Mouse (Mus musculus): Measurements from ENCODE around the gene Bicc1.

DNA sequence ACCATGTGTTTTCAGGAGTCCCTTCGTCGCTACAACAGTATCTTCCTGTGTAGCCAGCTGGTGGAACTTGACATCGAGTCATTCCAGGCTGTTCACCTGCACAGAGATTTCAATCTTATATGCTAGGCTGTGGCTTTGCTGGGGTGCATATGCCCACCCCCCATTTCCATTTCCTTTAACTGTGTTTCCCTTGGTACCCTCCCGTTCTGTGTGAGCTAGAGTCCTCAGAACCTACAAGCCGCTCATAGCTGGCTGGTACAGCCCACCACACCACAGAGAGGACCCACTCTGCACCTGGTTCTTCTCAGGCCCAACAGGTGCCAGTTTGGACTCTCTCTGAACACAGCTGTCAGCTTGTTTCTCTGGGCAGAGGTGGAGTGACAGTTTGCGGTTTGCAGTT is 244.4 kb downstream of the Bicc1 start:
- TF ChIP-seq BHLHE40 (IDR thresholded peaks at IDR 0.05; ENCODE audit: borderline replicate concordance, low read depth, low read length) (no peak), MYB (IDR thresholded peaks at IDR 0.05; ENCODE audit: low read depth, low read length) (no peak), EP300 (IDR thresholded peaks at IDR 0.05; ENCODE audit: low read depth in 1 of 2, low read length in 2 of 2) (no peak), CTCF (IDR thresholded peaks at IDR 0.05 in 2 of 3, conservative IDR thresholded peaks at IDR 0.05 in 1 of 3; ENCODE audit: control insufficient read depth in 1 of 3, insufficient read depth in 1 of 3, low read depth in 2 of 3, low read length in 3 of 3, poor library complexity in 1 of 3, severe bottlenecking in 1 of 3) (no peak), ZNF384 (IDR thresholded peaks at IDR 0.05; ENCODE audit: low read depth, low read length) (no peak), CHD2 (IDR thresholded peaks at IDR 0.05; ENCODE audit: low read length) (no peak), TAL1 (IDR thresholded peaks at IDR 0.05; ENCODE audit: low read length) (no peak), POLR2A (IDR thresholded peaks at IDR 0.05; ENCODE audit: control insufficient read depth in 1 of 2, insufficient read depth in 1 of 2, low read depth in 1 of 2, low read length in 2 of 2, poor library complexity in 1 of 2) (no peak), USF1 (IDR thresholded peaks at IDR 0.05; ENCODE audit: low read depth, low read length) (no peak), NELFE (IDR thresholded peaks at IDR 0.05; ENCODE audit: low read depth, low read length) (no peak), HCFC1 (IDR thresholded peaks at IDR 0.05; ENCODE audit: low read depth, low read length) (no peak)

All from MEL (cell line).